Mouse (Mus musculus) kidney, postnatal 14 days (tissue): ENCODE results near the gene Olfr967.
"Not testable (repeated sequence)": the region's sequence is repeated elsewhere in the genome, so short reads cannot be mapped to it uniquely, and the experiment has no call there.

Experiments used
- DNase-seq: peaks from one replicate; pipeline ENCODE4 v3.0.0; 2022; ENCODE audit warnings: mixed read lengths

The Olfr967 gene

GRCm38 (mm10) chr9:39745949-39746348 is at the start of gene Olfr967:
Gene Olfr967, plus strand, starts transcription at chr9:39746249.
- no peak for DNase-seq

GRCm38 (mm10) chr9:39701123-39701522 is 44.9 kb upstream of the Olfr967 start:
- not testable (repeated sequence) for DNase-seq

DNA sequence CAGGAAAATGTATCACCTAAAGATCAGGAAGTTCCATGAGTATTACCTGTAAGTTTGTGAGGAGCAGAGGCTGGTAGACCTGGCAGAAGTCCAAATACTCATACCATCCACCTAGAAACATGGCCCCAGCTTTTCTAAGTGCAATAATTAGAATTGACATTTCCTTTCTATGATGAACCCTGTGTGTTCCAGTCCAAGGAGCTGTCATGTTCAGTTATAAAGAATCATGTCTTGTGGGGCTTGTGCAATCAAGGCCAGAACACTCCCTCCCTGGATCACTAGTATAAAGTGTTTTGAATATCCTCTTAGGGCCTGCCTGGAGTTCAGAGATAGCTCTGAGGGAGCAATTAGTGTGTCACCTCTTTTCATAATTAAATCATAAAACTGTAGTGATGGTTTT is 39.0 kb upstream of the Olfr967 start, which contains the start of gene Olfr149:
Olfr149 (minus strand) TSS at position 101 of the 400 bp plus-strand sequence.
- DNase-seq, result no peak

- DNase-seq, result peak; percentile 55
These were observed 37.1 kb upstream of the Olfr967 start for GRCm38 (mm10) chr9:39708958-39709357.

GRCm38 (mm10) chr9:39711053-39711452 is 35.0 kb upstream of the Olfr967 start, which contains the start of gene Olfr965:
Gene Olfr965, plus strand, starts transcription at chr9:39711353.
- no peak for DNase-seq

GRCm38 (mm10) chr9:39730678-39731077 is 15.4 kb upstream of the Olfr967 start, which contains the start of gene Olfr150:
Gene Olfr150, plus strand, starts transcription at chr9:39730978.
- DNase-seq, result no peak

DNA sequence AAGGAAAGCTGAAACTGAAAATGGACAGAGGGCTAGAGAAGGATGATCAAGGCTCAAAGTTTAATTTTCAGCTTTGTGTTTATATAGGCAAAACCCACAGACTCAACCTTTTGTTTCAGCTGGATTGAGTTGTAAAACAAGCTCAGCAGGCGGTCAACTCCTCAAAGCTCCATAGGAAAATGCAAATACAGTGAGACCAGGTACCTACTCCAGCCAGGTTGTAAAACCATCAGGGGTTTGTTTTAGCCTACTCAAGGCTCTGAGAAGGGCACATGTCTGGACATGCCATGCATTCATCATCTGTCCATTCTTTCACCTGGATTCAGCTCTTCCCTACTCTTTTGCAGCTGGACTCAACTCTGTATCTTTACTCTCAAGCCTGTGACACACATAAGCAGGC is 5.3 kb upstream of the Olfr967 start:
- DNase-seq, result no peak

GRCm38 (mm10) chr9:39746428-39746827 is 379 bp downstream of the Olfr967 start:
- DNase-seq, result no peak

DNA sequence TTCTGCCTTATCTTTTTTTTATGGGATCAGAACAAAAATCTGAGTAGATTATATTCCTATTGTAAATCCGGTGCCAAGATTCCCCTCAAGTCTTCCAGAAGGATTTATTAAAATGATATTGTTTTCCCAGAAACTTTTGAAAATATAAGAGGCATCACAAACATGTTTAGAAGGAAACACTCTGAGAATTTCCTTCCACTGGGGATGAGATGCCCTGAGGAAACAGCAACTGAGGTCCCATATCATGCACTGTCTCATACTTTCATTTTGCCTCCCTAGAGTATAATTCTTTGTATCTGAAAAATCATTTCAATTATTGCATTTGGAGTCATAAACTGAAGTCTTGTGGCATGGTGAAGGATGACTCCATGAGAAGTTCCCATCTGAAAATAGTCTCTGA is 37.1 kb downstream of the Olfr967 start, which contains the start of gene Olfr968:
Olfr968 (minus strand) TSS at position 101 of the 400 bp plus-strand sequence.
- DNase-seq, result no peak

GRCm38 (mm10) chr9:39790558-39790957 is 44.5 kb downstream of the Olfr967 start, which contains the start of gene Olfr969:
Gene Olfr969, plus strand, starts transcription at chr9:39790945.
- no peak for DNase-seq
